Mouse (Mus musculus): Measurements from ENCODE around the gene Gm38655.
"Not testable (repeated sequence)": the region's sequence is repeated elsewhere in the genome, so short reads cannot be mapped to it uniquely, and the experiment has no call there.

Gm38655 gene

DNA sequence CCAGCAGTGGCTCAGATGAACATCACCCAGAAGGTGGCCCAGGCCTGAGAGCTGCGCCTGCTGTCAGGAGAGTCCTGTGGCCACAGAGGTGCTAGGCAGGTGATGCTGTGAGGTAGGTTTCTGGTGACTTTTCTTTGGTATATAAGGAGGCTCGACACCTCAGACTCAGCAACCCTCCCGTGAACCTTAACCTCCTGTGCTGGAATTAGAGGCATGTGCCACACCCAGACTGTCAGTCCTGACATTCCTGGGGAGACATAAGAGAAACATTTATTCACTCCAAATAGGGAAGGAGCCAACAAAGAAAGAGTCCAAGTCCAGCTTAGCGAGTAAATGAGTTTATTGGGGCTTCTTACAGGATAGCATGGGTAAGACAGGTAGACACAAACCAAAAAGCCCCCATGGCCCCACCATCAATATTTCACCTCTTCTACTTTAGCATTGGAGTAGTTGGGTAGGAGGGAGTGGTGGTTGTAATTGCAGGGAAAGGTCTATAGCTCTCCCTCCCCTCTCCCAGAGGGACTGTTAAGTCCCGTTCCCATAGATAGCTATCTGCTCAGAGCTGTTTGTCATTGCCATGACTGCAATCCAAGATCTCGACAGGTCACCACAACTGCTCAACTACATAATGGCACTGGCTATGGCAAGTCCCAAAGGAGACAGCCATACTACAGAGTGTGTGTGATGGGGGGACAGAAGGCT is 9.2 kb downstream of the Gm38655 start:
- no peak for DNase-seq

DNA sequence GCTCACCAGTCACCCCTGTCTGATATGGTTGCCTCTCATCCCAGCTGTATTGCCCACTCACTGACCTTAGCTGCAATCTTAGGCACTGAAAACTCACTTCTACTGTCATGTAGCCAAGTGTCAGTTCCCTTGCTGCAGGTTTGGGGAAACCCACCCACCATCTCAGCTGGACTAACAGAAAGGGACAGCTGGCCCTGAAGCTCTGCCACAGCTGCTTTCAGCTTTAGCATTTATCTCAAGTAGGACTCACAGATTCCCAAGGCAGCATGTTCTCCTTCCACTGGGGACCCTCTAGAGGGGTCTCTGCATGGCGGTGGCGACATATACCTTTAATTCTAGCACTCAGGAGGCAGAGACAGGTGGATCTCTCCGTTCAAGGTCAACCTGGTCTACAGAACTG is 10.5 kb downstream of the Gm38655 start:
- DNase-seq: no peak

DNA sequence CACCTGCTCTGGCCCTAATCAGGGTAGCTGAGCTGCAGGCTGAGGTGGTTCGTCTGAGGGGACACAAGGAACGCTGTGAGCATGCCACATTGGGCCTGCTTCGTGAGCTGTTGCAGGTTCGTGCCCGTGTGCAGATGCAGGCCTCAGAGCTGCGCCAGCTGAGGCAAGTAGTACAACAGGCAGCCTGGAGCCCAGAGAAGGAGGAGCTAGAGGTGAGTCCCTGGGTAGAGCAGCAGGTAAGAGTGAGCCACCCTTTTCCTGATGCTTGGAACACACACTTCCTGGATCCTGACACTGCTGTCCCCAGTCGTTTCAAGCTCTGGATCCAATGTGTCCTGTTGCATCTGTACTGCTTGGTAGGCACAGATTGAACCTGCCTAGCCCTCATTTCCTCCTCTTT is 11.9 kb downstream of the Gm38655 start:
- no peak for DNase-seq

DNA sequence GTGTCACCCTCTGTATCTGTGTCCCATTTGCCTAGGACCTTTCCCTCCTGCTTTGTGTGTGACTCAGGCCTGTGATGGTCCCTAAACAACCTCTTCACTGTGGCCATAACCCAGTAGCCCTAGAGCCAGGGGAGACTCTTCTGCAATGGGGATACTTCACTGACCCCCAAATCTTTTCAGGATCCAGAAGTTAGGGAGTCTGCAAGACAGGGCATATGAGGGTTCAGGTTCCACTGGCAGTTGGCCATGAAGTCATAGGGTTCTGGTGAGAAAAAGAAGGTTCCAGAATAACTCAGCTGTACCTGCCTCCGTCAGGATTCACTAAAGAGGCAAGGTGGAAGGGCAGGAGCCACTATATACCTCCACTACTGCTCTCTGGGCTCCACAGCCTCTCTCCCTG is 13.1 kb downstream of the Gm38655 start, which contains the start of gene Ccdc154:
Gene Ccdc154, plus strand, starts transcription at position 301 of the 400 bp plus-strand sequence.
- no peak for DNase-seq

DNA sequence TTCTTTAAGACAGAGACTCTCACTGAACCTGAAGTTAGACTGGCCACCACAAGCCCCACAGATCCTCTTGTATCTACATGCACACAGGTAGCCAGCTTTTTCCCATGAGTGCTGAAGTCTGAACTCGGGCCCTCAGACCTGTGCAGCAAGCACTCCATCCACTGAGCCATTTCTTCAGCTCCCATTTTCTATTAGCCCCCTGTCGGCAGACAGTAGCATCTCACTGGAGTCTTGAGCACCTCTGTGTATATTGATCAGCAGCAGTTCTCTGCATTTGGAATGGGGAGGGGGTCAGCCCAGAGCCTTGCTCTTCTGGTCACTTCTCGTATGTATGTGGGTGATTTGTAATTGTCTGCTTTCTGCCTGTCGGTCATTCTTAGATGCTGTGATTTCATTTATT is 35.3 kb downstream of the Gm38655 start:
- no peak for DNase-seq

DNA sequence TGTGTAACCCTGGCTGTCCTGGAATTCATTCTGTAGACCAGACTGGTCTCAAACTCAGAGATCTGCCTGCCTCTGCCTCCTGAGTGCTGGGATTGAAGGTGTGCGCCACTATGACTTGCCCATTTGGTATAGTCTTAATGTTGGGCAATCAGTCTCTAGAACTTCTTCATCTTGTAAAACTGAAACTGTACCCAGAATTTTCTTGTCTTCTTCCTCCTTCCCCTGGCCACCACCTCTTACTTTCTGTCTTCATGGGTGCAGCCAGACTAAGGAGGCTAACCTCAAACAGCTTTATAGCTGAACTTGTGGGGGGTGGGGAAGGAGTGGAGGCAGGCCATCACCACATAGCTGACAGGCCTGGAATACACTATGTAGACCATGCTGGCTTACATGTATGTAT is 36.5 kb downstream of the Gm38655 start:
- no peak for DNase-seq

DNA sequence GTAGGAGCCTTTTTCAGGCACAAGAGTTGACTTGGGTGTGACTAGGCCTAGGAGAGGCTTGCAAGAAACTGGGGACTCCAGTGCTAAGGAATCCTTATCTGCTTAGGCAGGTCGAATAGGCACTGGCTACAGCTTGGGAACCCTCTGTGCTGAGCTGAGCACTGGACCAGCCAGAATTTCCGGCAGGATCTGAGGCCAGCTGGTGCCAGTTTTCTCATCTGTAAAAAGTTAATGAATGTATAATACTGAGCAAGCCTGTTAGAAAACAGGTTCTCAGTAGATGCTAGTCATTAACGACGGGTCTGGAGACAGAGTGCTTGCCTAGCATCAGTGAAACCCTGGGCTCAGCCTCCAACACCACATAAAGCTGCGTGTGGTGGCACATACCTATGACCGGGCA is 39.6 kb downstream of the Gm38655 start:
- no peak for DNase-seq

DNA sequence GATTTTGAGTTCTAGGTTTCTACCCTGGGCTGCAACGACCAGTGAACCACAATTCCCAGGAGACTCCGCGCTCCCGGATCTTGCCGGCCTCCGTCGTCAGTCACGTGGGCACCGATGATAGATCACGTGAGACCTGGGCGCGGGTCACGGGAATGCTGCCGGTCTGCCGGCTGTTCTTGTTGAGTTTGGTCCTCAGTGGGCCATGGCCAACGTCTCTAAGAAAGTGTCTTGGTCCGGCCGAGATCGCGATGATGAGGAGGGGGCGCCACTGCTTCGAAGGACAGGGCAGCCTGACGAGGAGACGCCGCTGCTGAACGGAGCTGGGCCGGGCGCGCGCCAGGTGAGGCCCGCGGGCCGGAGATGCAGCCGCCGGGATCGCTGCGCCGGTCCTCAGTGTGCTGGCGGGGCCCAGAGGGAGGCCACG is 42.0 kb downstream of the Gm38655 start, which contains the start of gene Clcn7:
Gene Clcn7, plus strand, starts transcription at position 117 of the 424 bp plus-strand sequence.
- peak; percentile 92 for DNase-seq

DNA sequence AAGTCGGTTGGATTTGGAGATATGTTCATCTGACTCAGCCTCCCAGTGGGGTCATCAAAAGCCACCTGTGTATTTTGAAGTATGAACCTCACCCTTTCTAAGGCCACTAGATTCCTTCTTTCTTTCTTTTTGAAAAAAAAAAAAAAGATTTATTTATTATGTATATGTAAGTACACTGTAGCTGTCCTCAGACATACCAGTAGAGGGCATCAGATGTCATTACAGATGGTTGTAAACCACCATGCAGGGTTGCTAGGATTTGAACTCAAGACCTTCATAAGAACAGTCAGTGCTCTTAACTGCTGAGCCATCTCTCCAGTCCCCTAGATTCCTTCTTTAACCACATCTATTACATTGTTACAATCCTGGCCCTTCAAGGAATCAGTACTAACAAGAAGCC is 45.2 kb downstream of the Gm38655 start:
- no peak for DNase-seq

DNA sequence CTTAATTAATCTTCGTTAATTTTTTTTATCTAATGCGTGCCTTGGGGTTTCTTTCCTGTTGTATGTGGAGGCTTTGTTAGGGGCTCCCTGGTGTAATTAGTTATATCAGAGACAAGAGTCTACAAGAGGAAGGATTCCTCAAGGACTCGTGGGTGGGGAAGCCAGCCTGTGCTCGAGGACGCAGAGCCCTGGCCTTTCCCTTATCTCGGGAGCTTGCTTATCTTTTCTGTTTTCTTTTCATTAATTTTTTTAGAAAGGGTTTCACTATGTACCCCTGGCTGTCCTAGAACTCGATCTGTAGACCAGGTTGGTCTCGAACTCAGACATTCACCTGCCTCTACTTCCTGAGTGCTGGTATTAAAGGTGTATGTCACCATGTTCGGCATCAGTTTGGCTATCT is 47.6 kb downstream of the Gm38655 start:
- no peak for DNase-seq

DNA sequence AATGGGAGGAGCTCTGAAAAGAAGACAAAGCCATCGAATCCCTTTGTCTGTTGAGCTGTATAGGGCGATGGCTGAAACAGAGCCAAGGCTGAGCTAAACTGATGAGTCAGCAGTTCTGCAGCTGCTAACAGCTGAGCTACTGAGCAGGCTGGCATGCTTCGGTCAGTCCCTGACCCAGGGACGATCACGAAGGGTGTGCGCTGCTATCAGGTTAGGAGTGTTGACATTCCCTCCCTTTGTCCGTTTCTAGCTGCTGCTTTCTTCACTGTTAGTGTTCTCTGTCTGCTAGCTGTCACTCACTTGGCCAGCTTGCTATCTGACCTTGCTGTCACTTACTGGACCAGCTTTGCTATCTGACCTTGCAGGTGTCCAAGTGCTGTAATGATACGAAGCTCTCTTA is 48.2 kb downstream of the Gm38655 start:
- DNase-seq: no peak

DNA sequence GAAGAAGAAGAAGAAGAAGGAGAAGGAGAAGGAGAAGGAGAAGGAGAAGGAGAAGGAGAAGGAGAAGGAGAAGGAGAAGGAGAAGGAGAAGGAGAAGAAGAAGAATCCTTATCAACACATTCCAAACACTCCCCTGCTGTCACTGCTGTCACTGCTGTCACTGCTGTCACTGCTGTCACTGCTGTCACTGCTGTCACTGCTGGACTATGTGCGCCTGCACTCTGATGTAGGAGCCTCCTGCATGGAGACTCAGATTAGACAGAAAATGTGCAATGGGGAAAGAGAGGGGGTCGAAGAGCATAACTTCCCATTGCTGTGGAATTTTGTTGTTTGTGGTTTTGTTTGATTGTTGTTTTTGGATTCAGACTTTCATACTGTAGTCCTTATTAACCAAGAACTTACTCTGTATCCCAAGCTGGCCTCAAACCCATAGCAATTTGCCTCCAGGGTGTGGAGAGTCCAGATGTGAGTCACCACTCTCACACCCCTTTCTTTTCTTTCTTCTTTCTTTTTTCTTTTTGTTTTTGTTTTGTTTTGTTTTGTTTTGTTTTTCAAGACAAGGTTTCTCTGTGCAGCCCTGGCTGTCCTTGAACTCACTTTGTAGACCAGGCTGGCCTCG is 49.7 kb downstream of the Gm38655 start:
- not testable (repeated sequence) for DNase-seq

DNA sequence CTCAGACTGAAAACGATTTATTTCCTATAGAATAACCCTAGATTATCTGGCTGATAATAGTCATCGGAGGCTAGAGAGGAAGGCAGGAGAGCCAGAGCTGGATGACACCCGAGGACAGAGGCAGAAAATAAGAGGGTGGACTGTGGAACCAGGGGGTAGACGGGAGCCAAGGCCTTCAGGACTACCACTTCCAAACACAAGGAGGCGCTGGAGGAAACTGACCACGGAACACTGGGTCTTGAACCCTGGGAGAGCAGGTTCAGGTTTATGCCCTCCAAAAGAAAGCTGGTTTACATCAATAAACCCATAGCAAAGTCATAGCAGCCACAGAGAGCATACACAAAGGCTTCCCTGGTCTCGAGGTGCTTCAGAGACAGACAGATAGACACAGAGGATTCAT is 51.3 kb downstream of the Gm38655 start:
- DNase-seq: no peak

Data from right cerebral cortex, postnatal 4 days (tissue).